Mouse (Mus musculus) liver, embryonic 14.5 days (tissue): ENCODE data around the gene Olfr656.

ENCODE experiments used
- CTCF ChIP-seq: IDR thresholded peaks from 2 replicates; pipeline ENCODE4 v1.5.1; 2016; ENCODE audit warnings: antibody characterized with exemption, low read depth, control low read depth
- EP300 ChIP-seq: IDR thresholded peaks from 2 replicates; pipeline ENCODE4 v1.6.1; 2016; ENCODE audit warnings: antibody characterized with exemption, low read depth

DNA sequence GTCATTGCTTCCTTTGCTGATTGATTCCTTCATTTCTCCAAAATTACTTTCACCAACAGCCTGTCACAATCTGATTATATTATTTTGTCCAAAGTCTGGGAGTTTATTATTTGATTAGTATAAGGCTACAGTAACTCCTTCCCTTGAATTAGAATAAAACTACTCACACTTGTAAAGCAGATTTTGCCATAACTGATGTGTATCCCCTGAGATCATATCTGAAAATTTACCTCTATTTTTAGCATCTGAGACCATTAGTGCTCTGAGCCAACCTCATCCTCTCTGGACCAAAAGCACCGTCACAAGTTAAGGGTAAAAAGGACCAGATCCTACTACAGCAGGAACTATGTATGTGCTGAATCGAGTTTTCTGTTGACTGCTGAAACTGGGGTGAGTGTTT lies 36.7 kb upstream of the Olfr656 start, which contains the start of gene Olfr653:
- TF ChIP-seq CTCF (no peak), EP300 (no peak)
